Mouse (Mus musculus) forebrain, embryonic 14.5 days (tissue): ENCODE measurements around the gene Srms. TPM values are rescaled to one million over a fixed set of nuclear protein-coding genes. Genes with fewer than 3 reads are reported as not detected.
A peak's percentile ranks its signal among the peaks of the same experiment; 100 is the strongest.

ENCODE experiments used
- ATAC-seq: fragments of 200-750 bp; cut with Nextera tagmentation; 2 replicates; pipeline ENCODE4 v1.8.0; 2017; ENCODE audit warnings: mild to moderate bottlenecking, moderate library complexity
- DNase-seq: peaks from one replicate; pipeline ENCODE4 v3.0.0-alpha.2; 2015; ENCODE audit warnings: low spot score
- H3K27ac ChIP-seq: fragments of 300-500 bp; sonication (generic); 2 replicates; pipeline ENCODE4 v1.5.1; 2014; ENCODE audit warnings: low read depth, mild to moderate bottlenecking, control low read depth, low read length, moderate library complexity
- H3K27me3 ChIP-seq: fragments of 300-500 bp; sonication (generic); replicated peaks from 2 replicates; pipeline ENCODE4 v1.6.1; 2014; ENCODE audit warnings: low read length, control low read depth, mixed read lengths; ENCODE audit not compliant: control insufficient read depth, insufficient read depth
- H3K36me3 ChIP-seq: fragments of 300-500 bp; sonication (generic); 2 replicates; pipeline ENCODE4 v1.6.1; 2014; ENCODE audit warnings: low read length, control low read depth; ENCODE audit not compliant: control insufficient read depth, insufficient read depth
- H3K4me1 ChIP-seq: fragments of 300-500 bp; sonication (generic); 2 replicates; pipeline ENCODE4 v1.6.1; 2014; ENCODE audit warnings: antibody characterized with exemption, low read length, control low read depth; ENCODE audit not compliant: control insufficient read depth, insufficient read depth
- H3K4me2 ChIP-seq: fragments of 300-500 bp; sonication (generic); 2 replicates; pipeline ENCODE4 v1.6.1; 2014; ENCODE audit warnings: mild to moderate bottlenecking, control low read depth, low read length
- H3K4me3 ChIP-seq: fragments of 300-500 bp; sonication (generic); 2 replicates; pipeline ENCODE4 v1.5.1; 2014; ENCODE audit warnings: low read depth, low read length, control low read depth
- H3K9ac ChIP-seq: fragments of 300-500 bp; sonication (generic); 2 replicates; pipeline ENCODE4 v1.6.1; 2014; ENCODE audit warnings: mild to moderate bottlenecking, low read length, control low read depth, moderate library complexity
- H3K9me3 ChIP-seq: fragments of 300-500 bp; sonication (generic); replicated peaks from 2 replicates; pipeline ENCODE4 v1.6.1; 2016; ENCODE audit warnings: low read length, control low read depth, mixed read lengths; ENCODE audit not compliant: control insufficient read depth
- WGBS: fragments of 180-500 bp; shearing (Covaris S2); extraction: QIAGEN DNeasy Blood & Tissue Kit; methylation state at CpG from one replicate; pipeline ENCODE4 v1.1.7; 2014; 5-methylcytosine and 5-hydroxymethylcytosine counted together
- polyA plus RNA-seq: library from polyadenylated mRNA; unstranded; fragments of >200 nt; fragmentation: Nextera tagmentation; extraction: Ambion mirVana; gene quantifications from 2 replicates; pipeline ENCODE4 v1.2.1, GENCODE M21; 2014

The Srms gene
- 0.16 and 0.25 TPM in 2 replicates for polyA plus RNA-seq

GRCm38 (mm10) chr2:181213021-181213445 is at the start of gene Srms:
Srms (minus strand) TSS chr2:181213185.
- Histone ChIP-seq H3K4me3 (peak within 1 kb of the TSS; percentile 16), H3K36me3 (no peaks in the 10 kb centered on the region), H3K9ac (peak within 1 kb of the TSS; percentile 32; the same call in 1 of the 2 replicates), H3K4me1 (0 out of 2 replicates have a peak, but pooled peaks cover 3% of the 10 kb centered on the region), H3K9me3 (no peaks in the 10 kb centered on the region), H3K27ac (no peak within 1 kb of the TSS), H3K27me3 (peaks cover 26% of the 10 kb centered on the region), H3K4me2 (peak within 1 kb of the TSS; percentile 39)
- ATAC-seq (no peak), DNase-seq (no peak)
- WGBS, result under 1% methylated on average over 17 of the region's 17 CpGs

- Histone ChIP-seq H3K4me1 (no peaks in the 10 kb centered on the region), H3K9ac (no peak overlapping the region), H3K27me3 (no peaks in the 10 kb centered on the region), H3K9me3 (no peaks in the 10 kb centered on the region), H3K36me3 (peaks cover 76% of the 10 kb centered on the region), H3K27ac (no peak overlapping the region), H3K4me2 (no peak overlapping the region), H3K4me3 (no peak overlapping the region)
- ATAC-seq (no peak), DNase-seq (no peak)
- WGBS, result 100% methylated on average over 1 of the region's 1 CpGs
Measured at GRCm38 (mm10) chr2:181253248-181253647, 40.3 kb upstream of the Srms start.

GRCm38 (mm10) chr2:181251841-181252240 is 38.9 kb upstream of the Srms start:
- no peak overlapping the region for H3K4me3 ChIP-seq
- H3K27me3 ChIP-seq, result no peaks in the 10 kb centered on the region
- no peak for ATAC-seq
- peaks cover 62% of the 10 kb centered on the region for H3K36me3 ChIP-seq
- no peak overlapping the region for H3K9ac ChIP-seq
- H3K4me1 ChIP-seq, result no peaks in the 10 kb centered on the region
- no peak overlapping the region for H3K27ac ChIP-seq
- WGBS, result 96% methylated on average over 1 of the region's 1 CpGs
- DNase-seq, result no peak
- no peak overlapping the region for H3K4me2 ChIP-seq
- no peaks in the 10 kb centered on the region for H3K9me3 ChIP-seq

- DNase-seq (no peak), ATAC-seq (no peak)
- Histone ChIP-seq H3K27me3 (no peaks in the 10 kb centered on the region), H3K27ac (no peak overlapping the region), H3K36me3 (peaks cover 38% of the 10 kb centered on the region), H3K4me2 (no peak overlapping the region), H3K9ac (no peak overlapping the region), H3K9me3 (no peaks in the 10 kb centered on the region), H3K4me3 (no peak overlapping the region), H3K4me1 (no peaks in the 10 kb centered on the region)
- WGBS, result 92% methylated on average over 10 of the region's 10 CpGs
Measured at GRCm38 (mm10) chr2:181249217-181249616, 36.2 kb upstream of the Srms start.

GRCm38 (mm10) chr2:181245031-181245430 is 32.0 kb upstream of the Srms start:
- 0 out of 2 replicates have a peak, but pooled peaks cover 3% of the 10 kb centered on the region for H3K36me3 ChIP-seq
- no peak for ATAC-seq
- no peaks in the 10 kb centered on the region for H3K27me3 ChIP-seq
- H3K4me2 ChIP-seq, result no peak overlapping the region
- WGBS, result 8% methylated on average over 2 of the region's 2 CpGs
- H3K4me3 ChIP-seq, result no peak overlapping the region
- H3K27ac ChIP-seq, result no peak overlapping the region
- H3K4me1 ChIP-seq, result 0 out of 2 replicates have a peak, but pooled peaks cover 3% of the 10 kb centered on the region
- H3K9ac ChIP-seq, result no peak overlapping the region
- DNase-seq, result no peak
- H3K9me3 ChIP-seq, result no peaks in the 10 kb centered on the region

GRCm38 (mm10) chr2:181243706-181244394 is 30.9 kb upstream of the Srms start:
- Histone ChIP-seq H3K9ac (no peak overlapping the region), H3K4me1 (0 out of 2 replicates have a peak, but pooled peaks cover 3% of the 10 kb centered on the region), H3K4me3 (no peak overlapping the region), H3K27ac (no peak overlapping the region), H3K9me3 (no peaks in the 10 kb centered on the region), H3K36me3 (no peaks in the 10 kb centered on the region), H3K4me2 (no peak overlapping the region), H3K27me3 (no peaks in the 10 kb centered on the region)
- ATAC-seq, result no peak
- WGBS, result 34% methylated on average over 11 of the region's 11 CpGs
- no peak for DNase-seq

GRCm38 (mm10) chr2:181242314-181242665 is 29.3 kb upstream of the Srms start:
- DNase-seq (no peak), ATAC-seq (no peak)
- Histone ChIP-seq H3K27ac (no peak overlapping the region), H3K27me3 (no peaks in the 10 kb centered on the region), H3K36me3 (no peaks in the 10 kb centered on the region), H3K4me2 (peak overlapping the region; percentile 40; the same call in 1 of the 2 replicates), H3K9me3 (no peaks in the 10 kb centered on the region), H3K4me3 (no peak overlapping the region), H3K4me1 (0 out of 2 replicates have a peak, but pooled peaks cover 3% of the 10 kb centered on the region), H3K9ac (no peak overlapping the region)
- WGBS, result 70% methylated on average over 3 of the region's 3 CpGs

- peak within 1 kb of the TSS; percentile 29; the same call in 1 of the 2 replicates for H3K9ac ChIP-seq
Measured at GRCm38 (mm10) chr2:181241602-181242313, 28.8 kb upstream of the Srms start, which contains the start of gene Helz2. Helz2 (minus strand) TSS chr2:181242027.

More at GRCm38 (mm10) chr2:181241602-181242313, 28.8 kb upstream of the Srms start, which contains the start of gene Helz2:
- ATAC-seq (no peak), DNase-seq (no peak)
- 12% methylated on average over 16 of the region's 16 CpGs for WGBS
- Histone ChIP-seq H3K4me2 (peak within 1 kb of the TSS; percentile 40), H3K4me3 (peak within 1 kb of the TSS; percentile 14), H3K9me3 (no peaks in the 10 kb centered on the region), H3K27me3 (no peaks in the 10 kb centered on the region), H3K4me1 (0 out of 2 replicates have a peak, but pooled peaks cover 3% of the 10 kb centered on the region), H3K27ac (no peak within 1 kb of the TSS), H3K36me3 (no peaks in the 10 kb centered on the region)
